7 mouse cellular contexts compared by ENCODE assay signal in the genomic region with DNA sequence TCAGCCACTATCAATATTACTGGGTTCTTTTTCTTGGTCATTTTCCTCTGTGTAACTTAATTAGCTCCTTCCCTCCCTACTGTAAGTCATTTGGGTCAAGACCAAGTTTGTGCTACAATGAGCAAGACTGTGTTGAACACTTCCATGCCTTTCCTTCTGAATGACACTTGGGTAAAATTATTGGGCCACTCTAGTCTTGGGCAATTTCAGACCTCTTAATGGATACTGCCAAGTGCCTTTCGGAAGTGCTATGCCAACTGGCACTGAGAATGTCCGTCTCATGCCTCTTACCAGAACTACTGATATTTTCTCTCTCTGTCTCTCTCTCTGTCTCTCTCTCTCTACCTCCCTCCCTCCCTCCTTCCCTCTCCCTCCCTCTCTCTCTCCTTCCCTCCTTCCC.
"Had no signal": no experiment of that assay in that cellular context is flagged by ENCODE, and none has a peak within 500 bp of the region (broad histone marks: within the 10 kb centered on the region; RNA-seq: fewer than 3 reads in every experiment).

No protein-coding gene starts in this region.

- DNase-seq: kidney, adult 2 months; kidney, postnatal 25 days; layer of hippocampus, adult 9-11 months; liver, embryonic 13.5 days; right cerebral cortex, postnatal 25 days; spleen, adult 18-20 months; thymus, postnatal 25 days had no signal
